Mouse (Mus musculus) granulocyte monocyte progenitor cell, adult 5-6 weeks (primary cell): ENCODE measurements at regions not wholly inside any gene's neighbourhood (a gene's known extent, or its start where the extent isn't known, plus 50 kb on each side); places are given as distances from the start of the nearest gene placed in this dataset.

Source experiments
- ATAC-seq: replicated peaks from 2 replicates; pipeline ENCODE4 v1.8.0; 2016; ENCODE audit warnings: mild to moderate bottlenecking, moderate TSS enrichment, inconsistent platforms; ENCODE audit not compliant: poor library complexity, severe bottlenecking

DNA sequence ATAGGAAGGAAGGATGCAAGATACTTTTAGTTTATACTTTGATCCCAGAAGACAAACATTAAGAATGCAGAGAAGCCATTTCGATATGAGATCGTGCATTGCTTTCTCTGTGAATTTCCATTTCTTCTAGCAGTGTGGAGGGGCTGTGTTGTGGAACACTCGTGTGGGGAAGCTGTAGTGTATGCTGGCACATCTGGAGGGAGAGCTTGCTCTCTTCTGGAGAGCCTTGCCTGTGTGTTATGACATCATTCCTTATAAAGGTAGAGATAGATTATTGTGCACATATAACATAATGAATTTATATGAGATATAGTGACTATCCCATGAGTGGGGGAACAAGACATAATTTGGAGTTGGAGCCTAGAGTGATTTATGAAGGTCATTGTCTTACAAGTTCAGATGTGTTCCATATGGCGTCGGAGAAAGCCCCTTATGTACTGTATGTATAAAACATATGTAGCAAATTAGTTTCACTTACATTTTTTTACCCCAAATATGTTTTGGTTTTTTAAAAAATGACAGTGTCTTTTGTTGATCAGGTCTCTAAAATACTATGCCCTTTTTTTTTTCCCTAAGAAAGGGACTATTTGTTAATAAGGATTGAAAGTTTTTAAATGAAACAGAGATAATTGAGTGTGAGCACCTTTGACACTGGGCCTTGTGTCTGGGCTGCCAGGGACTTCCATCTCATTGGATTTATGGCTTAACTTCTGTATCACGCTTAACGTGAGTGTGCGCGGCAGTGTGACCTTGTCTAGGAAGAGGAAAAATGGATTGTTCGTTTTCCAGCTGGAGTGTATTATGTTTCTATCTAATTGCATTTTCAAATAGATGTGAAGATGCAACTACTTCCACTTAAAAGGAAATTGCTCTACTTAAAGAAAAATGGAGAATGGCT is 230.8 kb downstream of the Papss1 start:
- no peak for ATAC-seq

DNA sequence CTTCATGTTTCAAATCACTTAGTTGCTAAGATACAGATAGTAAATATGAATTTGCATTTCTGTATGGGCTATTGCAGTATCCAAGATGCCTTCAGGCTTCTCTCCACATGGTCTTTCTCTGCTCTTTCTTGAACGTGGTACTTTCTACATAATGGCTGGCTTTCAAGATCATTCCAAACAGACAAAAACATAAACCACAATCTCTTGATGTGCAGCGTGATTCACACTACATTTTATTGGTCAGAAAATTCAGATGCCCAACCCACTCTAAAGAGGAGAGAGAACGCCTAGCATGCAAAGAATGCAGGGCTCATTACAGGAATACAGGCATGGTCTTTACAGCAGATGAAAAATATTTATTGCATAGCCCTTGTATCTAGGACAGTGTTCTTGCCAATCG is 235.2 kb downstream of the Papss1 start:
- no peak for ATAC-seq

DNA sequence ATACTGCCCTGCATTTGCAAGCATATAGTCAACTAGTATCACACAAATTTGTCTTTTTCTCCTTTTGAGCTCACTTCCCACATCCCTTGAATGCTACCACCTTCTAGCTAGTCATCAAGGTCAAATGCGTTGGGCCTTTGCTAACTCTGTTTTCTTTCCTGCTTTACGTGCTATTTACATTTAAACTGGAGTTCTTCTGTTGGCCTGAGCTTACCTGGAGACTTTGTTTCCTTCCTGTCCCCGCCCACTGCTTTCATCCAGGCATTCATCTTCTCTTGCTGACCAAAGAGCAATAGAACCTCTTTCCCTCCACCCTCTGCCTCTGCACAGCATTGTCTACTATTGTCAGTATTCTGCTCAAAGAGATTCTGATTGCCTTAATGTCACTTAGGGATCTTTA is 237.0 kb downstream of the Papss1 start:
- no peak for ATAC-seq

DNA sequence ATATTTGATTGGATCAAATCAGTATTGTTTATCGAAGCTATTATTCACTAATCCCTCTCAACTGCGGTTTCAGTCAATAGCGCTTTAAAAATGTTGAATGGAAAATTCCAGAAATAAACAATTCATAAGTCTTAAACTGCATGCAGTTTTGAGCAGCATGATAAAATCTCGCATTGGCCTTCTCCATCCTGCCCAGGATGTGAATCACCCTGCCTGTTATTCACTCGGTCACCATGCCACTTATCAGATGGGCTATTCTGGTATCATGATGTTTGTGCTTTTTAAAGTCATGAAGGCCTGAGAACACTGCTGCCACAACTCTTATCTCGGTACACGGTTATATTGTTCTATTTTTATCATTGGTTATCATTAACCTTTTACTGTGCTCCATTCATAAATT is 238.3 kb downstream of the Papss1 start:
- ATAC-seq: no peak

DNA sequence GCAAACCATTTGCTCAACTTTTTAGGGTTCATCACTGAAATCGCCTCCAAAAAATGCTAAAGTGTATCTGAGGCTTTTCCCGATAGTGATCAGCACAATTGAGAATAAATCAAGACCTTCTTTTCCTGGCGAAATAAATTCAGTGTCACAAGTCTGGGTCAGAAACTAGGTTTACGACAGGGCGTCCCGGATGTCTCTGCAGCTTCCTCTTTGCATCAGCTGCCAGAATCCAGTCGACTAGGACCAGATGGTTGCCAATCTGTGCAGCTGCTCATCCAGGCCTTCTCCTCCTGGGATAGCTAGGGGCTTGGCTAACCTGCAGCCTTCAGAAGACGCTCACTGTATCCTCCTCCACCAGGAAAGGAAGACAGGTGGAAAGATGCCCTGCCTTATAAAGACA is 243.6 kb downstream of the Papss1 start:
- ATAC-seq: no peak

DNA sequence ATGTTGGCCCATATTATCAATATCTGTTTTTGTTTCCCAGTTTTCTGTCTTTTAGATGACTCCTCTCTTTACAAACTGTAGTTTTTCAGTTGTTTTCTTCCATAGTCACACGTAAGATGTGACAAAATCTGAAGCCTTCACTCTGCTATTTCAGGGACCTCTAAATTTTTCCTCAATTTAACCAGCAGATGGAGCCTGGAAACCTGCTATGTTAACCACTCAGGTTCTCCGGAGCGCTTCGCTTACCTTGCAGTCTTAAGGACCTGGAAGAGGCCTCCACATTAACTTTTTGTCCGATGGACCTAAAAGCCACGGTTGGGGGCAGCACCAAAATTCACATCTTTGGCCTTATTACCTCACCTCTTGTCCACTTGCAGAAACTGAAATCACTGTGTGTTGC is 248.4 kb downstream of the Papss1 start:
- no peak for ATAC-seq

DNA sequence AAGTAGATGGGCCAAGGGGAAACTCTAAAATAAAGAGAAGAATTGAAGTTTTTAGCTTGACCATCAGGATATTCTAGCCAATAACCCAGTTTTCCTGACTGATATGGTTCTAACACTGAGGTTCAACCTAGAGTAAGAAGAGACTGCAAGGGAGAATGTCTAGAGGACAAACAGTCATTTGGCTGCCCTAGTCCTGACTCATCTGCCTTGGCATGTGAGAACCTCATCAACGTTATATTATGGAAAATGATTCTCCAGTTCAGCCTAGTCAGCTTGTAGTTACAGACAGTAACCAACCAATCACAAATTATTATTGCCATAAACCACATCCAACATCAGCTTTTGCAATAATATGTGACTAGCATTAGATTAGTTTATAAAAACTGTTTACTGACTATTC is 254.2 kb downstream of the Papss1 start:
- no peak for ATAC-seq

DNA sequence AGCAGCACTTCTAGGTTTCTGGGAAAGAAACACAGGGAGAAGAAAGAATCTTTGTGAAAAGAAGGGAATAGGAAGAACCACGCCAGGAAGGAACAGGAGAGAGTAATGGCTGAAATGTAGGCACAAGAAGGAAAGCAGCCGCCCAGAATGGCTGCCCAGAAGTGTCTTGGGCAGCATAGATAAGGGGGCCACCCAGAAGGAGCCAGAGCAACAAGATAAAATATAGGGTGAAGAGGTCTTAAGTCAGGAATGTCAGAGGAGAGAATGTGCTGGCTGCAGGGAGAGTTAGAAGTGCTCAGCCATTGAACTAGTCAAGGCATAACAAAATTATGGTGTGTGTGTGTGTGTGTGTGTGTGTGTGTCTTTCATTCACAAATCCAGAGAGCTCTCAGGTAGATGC is 227.7 kb upstream of the Dkk2 start:
- no peak for ATAC-seq

DNA sequence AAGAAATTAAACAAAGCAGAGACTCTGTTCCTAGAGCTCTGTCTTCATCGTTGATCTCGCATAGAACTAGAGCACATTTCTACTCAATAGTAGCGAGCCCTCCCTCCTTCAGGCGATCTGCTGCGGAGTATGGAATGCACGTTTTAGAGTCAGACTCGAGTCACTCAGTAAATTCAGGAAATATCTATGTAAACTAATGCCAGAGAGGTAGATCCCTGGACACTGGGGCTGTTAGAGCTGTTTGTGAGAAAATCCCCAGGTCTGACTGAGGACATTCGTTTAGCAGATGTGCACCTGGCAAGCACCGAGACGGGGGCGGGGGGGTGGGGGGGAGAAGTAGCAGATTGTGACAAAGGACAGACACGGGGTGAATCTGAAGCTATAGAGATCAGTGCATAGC is 226.0 kb upstream of the Dkk2 start:
- ATAC-seq: no peak

DNA sequence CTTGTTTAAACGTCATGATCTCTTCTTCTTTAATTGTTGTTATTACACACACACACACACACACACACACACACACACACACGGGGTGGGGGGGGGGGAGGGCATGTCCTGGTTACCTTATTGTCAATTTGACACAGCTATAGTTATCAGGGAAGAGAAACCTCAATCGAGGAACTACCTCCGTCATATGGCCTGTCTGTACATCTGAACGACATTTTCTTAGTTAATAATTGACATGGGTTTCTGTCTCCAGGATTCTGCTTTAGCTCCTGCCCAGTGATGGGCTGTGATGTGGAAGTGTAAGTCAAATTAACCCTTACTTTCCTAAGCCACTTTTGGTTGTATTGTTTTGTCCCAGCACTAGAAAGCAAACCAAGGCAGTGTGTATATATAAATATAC is 220.0 kb upstream of the Dkk2 start:
- ATAC-seq: no peak

DNA sequence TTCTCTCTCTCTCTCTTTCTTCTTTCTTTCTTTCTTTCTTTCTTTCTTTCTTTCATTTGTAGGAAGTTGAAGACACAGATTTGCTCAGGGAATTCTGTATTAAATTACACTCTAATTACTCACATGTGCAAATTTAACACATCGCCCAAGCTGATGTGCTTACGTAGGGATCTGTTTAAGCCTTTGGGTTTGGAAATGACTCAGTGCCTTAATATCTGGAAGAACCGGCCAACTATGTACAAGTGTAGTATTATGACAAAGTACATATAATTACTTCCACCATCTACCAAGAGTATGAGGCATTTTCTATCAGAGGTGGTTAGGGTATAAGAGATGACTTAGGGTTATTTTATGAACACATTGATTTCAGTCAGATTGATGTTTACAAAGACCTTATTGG is 217.8 kb upstream of the Dkk2 start:
- ATAC-seq: no peak

DNA sequence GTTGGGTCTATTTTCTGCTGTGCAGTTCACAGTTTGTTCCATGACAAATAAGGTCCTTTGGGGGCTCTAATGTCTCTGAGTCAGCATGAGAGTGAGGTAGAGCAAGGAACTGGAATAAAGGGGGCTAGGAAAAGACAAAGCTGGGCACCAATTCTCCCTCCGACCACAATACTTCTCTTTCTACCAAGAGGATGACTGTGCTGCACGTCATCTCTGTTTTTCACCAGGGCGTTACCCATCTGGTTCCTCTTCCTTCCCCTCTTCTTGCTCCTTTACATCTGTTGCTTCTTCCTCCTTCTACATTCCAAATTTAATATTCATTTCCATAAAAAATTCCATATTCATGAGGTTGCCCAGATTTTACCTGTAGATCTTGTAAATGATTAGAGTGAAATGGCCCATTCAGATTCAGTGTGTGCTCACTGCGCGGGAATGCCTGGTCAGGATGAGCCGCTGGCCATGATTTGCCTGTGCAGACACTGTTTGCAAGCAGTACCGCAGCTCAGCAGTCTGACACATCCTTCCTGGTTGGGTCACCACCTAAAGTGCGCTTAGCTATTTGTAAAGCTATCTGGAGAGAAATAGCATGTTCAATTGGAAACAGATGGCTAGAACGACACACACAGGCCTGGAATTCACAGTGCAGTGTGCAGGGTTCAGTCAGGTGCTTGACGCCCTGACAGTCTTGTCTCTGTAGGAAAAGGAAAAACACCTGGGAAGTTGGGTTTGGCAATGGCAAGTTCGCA is 216.7 kb upstream of the Dkk2 start:
- peak; percentile 77 for ATAC-seq

DNA sequence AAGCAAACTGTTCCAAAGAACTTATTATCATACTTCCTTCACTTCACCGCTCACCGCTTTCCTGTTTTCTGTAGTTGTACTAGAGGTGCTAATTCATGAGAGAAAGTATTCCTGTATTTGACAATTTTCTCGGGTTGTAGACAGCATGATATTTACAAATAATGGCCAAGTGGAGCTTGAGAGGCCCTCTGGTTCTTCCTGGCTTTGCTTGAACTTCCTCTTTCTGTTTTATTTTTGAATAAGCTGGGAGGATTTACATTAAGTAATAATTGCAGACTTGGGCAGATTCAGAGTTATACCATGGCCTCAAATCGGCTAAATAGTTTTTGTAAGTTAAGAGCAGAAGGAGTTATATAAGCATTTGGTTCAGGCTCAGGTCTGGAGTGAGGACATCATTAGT is 215.8 kb upstream of the Dkk2 start:
- peak; percentile 57 for ATAC-seq

DNA sequence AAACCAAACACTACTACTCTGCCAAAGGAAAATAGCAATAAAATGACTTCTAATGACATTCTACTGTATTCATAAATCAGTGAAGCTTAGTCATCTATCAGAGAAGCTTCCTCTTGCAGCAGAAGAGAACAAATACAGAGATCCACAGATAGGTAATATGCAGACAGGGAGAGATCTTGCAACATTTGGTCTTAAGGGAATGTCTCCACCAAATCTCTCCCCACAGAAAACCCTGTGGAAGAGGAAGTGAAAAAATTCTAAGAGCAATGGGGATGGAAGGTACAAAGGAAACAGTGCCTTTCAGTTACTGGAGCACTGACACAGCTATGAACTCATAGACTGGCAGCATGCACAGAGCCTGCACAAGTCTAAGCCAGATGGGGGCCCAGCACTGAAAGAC is 202.4 kb upstream of the Dkk2 start:
- ATAC-seq: peak; percentile 73

DNA sequence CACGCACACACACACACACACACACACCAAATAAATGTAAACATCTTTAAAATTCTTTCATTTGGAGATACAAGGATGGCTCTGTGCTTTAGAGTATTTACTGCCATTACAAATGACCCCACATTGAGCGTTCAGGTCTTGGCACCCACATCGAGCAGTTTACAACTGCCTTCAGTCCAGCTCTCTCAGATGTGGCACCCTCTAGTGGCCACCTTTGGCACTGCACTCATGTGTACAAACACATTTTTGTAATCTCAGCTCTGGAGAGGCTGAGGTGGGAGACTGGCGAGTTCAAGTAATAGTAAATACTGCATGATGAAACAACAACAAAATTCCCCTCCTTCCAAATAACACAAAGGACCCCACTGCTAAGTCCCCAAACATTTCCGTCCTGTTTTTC is 198.6 kb upstream of the Dkk2 start:
- ATAC-seq: peak; percentile 58; the same call in 1 of the 2 replicates

DNA sequence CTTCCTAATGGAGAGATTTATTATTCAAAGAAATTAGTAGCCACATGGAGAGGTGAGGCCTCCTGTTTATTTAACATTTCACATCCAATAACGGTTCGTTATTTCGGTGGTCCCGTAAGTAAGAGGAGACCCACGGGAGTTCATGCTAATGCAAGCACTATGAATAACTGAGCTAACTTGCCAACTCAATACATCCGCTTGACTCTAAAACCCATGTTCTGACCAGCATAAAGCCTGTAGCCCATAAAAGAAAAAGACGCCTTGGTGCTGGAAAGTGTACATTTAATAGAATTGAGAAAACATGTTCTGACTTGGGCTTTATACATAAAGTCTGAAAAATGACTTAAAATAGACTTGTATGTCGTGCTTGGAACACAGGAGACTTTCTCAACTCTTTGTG is 198.1 kb upstream of the Dkk2 start:
- no peak for ATAC-seq

DNA sequence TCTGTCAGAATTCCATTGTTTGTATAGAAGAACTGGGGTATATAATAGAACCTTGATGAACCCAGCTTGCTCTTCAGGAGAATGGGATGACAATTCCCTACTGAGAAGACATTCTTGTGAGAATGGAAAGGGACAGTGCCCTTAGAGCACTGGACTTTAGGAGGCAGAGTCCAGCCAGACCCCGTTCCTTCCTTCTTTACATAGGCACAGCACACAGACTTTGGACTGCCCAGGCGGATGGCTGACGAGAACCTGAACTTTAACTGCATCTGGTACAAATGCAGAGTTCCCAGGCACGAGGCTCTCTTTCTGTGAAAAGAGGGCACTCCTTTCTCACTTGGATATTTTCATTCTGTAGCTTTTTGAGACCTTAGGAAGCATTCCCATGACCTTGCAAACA is 197.4 kb upstream of the Dkk2 start:
- ATAC-seq: no peak

DNA sequence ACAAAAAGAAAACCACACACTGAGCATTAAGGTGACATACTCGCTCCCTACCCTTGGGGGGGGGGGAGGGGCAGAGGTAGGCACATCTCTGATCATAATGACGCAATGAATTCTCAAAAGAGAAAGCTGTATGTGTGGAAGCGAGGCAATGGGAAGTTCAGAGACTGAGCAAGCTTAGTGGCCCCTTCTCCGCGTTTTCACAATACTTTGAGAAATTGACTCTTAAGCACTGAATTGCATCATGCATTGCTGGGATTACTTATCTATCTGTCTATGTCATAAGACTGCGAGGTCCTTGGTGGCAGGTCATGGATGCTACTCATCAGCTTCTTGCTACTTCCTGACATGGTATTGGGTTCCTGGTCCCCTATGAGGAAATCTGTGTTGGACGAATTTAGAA is 193.2 kb upstream of the Dkk2 start:
- ATAC-seq: peak; percentile 55

DNA sequence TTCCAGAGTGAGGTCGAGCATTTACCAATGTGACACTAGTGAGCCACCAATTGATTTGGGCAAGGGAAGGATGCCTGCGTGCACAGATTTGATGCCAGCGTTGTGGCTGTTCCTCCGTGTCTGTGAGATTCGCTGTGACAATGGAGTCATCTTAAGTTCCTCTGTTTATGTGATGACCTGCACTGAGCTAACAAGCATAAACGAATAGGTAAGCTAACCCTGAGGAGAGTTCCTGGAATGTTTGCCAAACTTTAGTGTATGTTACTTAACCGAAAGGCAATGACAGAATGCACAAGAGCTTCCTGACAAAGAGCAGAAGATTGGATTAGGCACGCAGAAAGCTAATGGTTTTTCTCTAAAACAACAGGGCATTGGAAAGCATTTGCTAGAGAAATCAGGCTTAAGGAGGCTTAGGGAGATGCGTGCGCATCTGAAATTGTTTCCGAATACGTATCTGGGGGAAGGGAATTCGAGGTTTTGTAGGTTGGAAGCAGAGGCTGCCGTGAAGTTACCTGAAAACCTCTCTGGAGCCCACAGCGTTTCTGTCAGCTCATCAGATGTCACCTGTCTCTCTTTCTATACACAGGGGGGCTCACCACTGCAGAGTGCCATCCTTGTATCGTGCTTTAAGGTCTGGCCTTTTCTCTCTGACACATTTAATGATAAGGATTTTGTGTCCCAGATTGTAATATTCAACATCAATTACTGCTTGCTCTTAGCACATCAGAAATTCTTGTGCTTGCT is 191.9 kb upstream of the Dkk2 start:
- ATAC-seq: no peak

DNA sequence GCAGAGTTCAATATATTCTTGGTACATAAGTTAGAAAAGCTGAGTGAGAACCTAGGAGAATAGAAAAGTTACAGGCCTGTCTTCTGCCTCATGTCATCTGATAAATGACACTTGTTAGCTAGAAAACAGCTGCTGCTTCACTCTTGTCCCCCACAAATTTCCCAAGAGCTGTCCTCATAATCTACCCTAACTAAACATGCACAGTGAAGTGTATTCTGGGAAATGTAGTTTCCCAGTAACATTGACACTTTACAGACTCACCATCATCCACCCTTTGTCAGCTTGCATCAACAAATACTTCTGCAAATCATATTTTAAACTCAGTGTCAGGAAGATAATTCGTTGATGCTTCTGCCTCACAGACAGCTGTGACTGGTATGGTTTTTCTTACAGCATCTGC is 190.0 kb upstream of the Dkk2 start:
- ATAC-seq: no peak

DNA sequence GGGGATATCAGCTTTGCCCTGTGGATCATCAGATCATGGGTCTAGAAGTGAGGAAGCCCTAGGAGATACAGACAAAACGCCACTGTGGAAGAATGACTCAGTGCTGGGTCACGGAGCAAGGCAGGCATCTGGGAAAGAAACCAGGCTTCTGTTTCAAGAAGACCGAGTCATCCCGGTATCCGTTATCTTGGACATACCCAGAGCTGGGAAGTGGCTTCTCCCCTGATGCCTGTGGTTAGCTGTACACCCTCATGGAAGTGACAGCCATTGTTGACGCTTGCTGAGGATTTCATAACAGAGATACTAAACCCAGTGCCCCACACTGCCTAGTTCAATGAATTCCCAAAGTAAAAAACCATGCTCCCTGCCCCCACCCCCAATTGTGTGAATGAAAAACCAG is 171.6 kb upstream of the Dkk2 start:
- ATAC-seq: no peak
